10 mouse cellular contexts compared by ENCODE assay signal in genomic region chr17:43869677-43870076, GRCm38 (mm10).
DNase-seq lines count a peak whose midpoint lies in the region; ATAC-seq and TF ChIP-seq lines count a peak whose summit lies in the region.
"Had no signal": no experiment of that assay in that cellular context is flagged by ENCODE, and none has a peak within 500 bp of the region (broad histone marks: within the 10 kb centered on the region; RNA-seq: fewer than 3 reads in every experiment).

No protein-coding gene starts in this region.

- no peaks in the 10 kb centered on the region for H3K36me3 ChIP-seq in intestine, embryonic 14.5 days (ENCODE audit: control insufficient read depth, insufficient read depth, low read length)
- H3K36me3 ChIP-seq in intestine, embryonic 15.5 days, result no peaks in the 10 kb centered on the region
- H3K36me3 ChIP-seq in liver, embryonic 14.5 days (replicated peaks; ENCODE audit: control insufficient read depth, insufficient read depth, low read depth), result no peaks in the 10 kb centered on the region
- H3K36me3 ChIP-seq: embryonic facial prominence, embryonic 12.5 days had no signal

- H3K4me1 ChIP-seq in intestine, embryonic 14.5 days (replicated peaks; ENCODE audit: control insufficient read depth, insufficient read depth, low read length), result no peaks in the 10 kb centered on the region
- no peaks in the 10 kb centered on the region for H3K4me1 ChIP-seq in intestine, embryonic 15.5 days (replicated peaks)
- H3K4me1 ChIP-seq in liver, embryonic 14.5 days (replicated peaks; ENCODE audit: control insufficient read depth in 2 of 2, insufficient read depth in 2 of 2, low read length in 1 of 2), result no peaks in the 10 kb centered on the region
- H3K4me1 ChIP-seq: embryonic facial prominence, embryonic 12.5 days had no signal

- H3K4me3 ChIP-seq in intestine, embryonic 14.5 days (ENCODE audit: low read depth, low read length), result no peak overlapping the region
- H3K4me3 ChIP-seq in intestine, embryonic 15.5 days (replicated peaks), result no peak overlapping the region
- H3K4me3 ChIP-seq in liver, embryonic 14.5 days (ENCODE audit: insufficient read depth in 1 of 2, low read depth in 2 of 2, low read length in 2 of 2), result no peak overlapping the region
- H3K4me3 ChIP-seq: embryonic facial prominence, embryonic 12.5 days; myocyte had no signal

- DNase-seq in intestine, embryonic 14.5 days (ENCODE audit: low spot score), result peak; percentile 93
- DNase-seq in c-Kit-positive CD71-negative TER-119-negative erythroid progenitor cells, embryonic 14.5 days (ENCODE audit: low read depth), result peak; percentile 40
- DNase-seq in kidney, postnatal 10 days, result peak; percentile 90
- no peak for DNase-seq in liver, embryonic 14.5 days (ENCODE audit: low read depth in 3 of 3, low spot score in 3 of 3)
- peak; percentile 58 for DNase-seq in retina, postnatal 7 days (ENCODE audit: low read depth, low spot score)
- DNase-seq in urinary bladder, adult 2 months (ENCODE audit: low spot score), result peak; percentile 62

- no peak overlapping the region for H3K4me2 ChIP-seq in intestine, embryonic 14.5 days (ENCODE audit: low read length)
- no peak overlapping the region for H3K4me2 ChIP-seq in intestine, embryonic 15.5 days (replicated peaks)
- H3K4me2 ChIP-seq in liver, embryonic 14.5 days (ENCODE audit: low read depth), result no peak overlapping the region
- H3K4me2 ChIP-seq: embryonic facial prominence, embryonic 12.5 days had no signal

- no peak overlapping the region for H3K27ac ChIP-seq in intestine, embryonic 14.5 days (ENCODE audit: low read depth)
- H3K27ac ChIP-seq in intestine, embryonic 15.5 days, result no peak overlapping the region
- H3K27ac ChIP-seq in liver, embryonic 14.5 days, result no peak overlapping the region
- H3K27ac ChIP-seq: embryonic facial prominence, embryonic 12.5 days had no signal

- no peaks in the 10 kb centered on the region for H3K9me3 ChIP-seq in intestine, embryonic 14.5 days (ENCODE audit: control insufficient read depth, low read length)
- no peaks in the 10 kb centered on the region for H3K9me3 ChIP-seq in intestine, embryonic 15.5 days
- no peaks in the 10 kb centered on the region for H3K9me3 ChIP-seq in liver, embryonic 14.5 days (ENCODE audit: control insufficient read depth, low read length)
- H3K9me3 ChIP-seq: embryonic facial prominence, embryonic 12.5 days had no signal

- no peak for TF ChIP-seq EP300 in liver, embryonic 14.5 days (IDR thresholded peaks at IDR 0.05; ENCODE audit: low read depth)

- TF ChIP-seq CTCF in liver, embryonic 14.5 days (IDR thresholded peaks at IDR 0.05; ENCODE audit: low read depth), result peak; percentile 83

- no peak overlapping the region for H3K9ac ChIP-seq in intestine, embryonic 14.5 days (ENCODE audit: low read length)
- H3K9ac ChIP-seq in intestine, embryonic 15.5 days, result no peak overlapping the region
- no peak overlapping the region for H3K9ac ChIP-seq in liver, embryonic 14.5 days (replicated peaks)
- H3K9ac ChIP-seq: embryonic facial prominence, embryonic 12.5 days had no signal

- 23% methylated on average over 5 of the region's 5 CpGs for WGBS in intestine, embryonic 14.5 days
- 21% methylated on average over 5 of the region's 5 CpGs for WGBS in intestine, embryonic 15.5 days
- 15% methylated on average over 5 of the region's 5 CpGs for WGBS in liver, embryonic 14.5 days (ENCODE audit: insufficient replicate concordance)

- H3K27me3 ChIP-seq in intestine, embryonic 14.5 days (replicated peaks; ENCODE audit: control insufficient read depth, insufficient read depth, low read length), result no peaks in the 10 kb centered on the region
- H3K27me3 ChIP-seq in intestine, embryonic 15.5 days (replicated peaks), result no peaks in the 10 kb centered on the region
- no peaks in the 10 kb centered on the region for H3K27me3 ChIP-seq in liver, embryonic 14.5 days (ENCODE audit: control insufficient read depth, insufficient read depth, low read length)
- H3K27me3 ChIP-seq: embryonic facial prominence, embryonic 12.5 days had no signal

- ATAC-seq in intestine, embryonic 14.5 days (replicated peaks; ENCODE audit: low FRiP score, low TSS enrichment, low read depth), result no peak
- ATAC-seq in intestine, embryonic 15.5 days, result no peak
- peak; percentile 66; the same call in 1 of the 2 replicates for ATAC-seq in frontal cortex, adult (ENCODE audit: low TSS enrichment)
- no peak for ATAC-seq in liver, embryonic 14.5 days (ENCODE audit: insufficient read depth)

Comparison
In these comparisons a context has a peak if more than half of its experiments do, and no peak if none do; other contexts are left out.
1. DNase-seq: peak in intestine, embryonic 14.5 days (single experiment), c-Kit-positive CD71-negative TER-119-negative erythroid progenitor cells, embryonic 14.5 days (single experiment), kidney, postnatal 10 days (single experiment), retina, postnatal 7 days (single experiment) and urinary bladder, adult 2 months (single experiment); none in liver, embryonic 14.5 days (0 of 3).